Mouse (Mus musculus): Measurements from ENCODE around the gene Chpf2. TPM values are rescaled to one million over a fixed set of nuclear protein-coding genes. Genes with fewer than 3 reads are reported as not detected.

The Chpf2 gene
- total and polyA plus RNA-seq, 3 experiments, result 37.9 to 39.7 TPM; not detected in 1

GRCm38 (mm10) chr5:24575948-24576347 is 10.6 kb upstream of the Chpf2 start (continued):
- no peak for TF ChIP-seq ZKSCAN1 (IDR thresholded peaks at IDR 0.05; ENCODE audit: low read depth, low read length)
- TF ChIP-seq CHD2 (IDR thresholded peaks at IDR 0.05; ENCODE audit: low read length), result no peak
- TF ChIP-seq NELFE (IDR thresholded peaks at IDR 0.05; ENCODE audit: low read depth, low read length), result no peak
- TF ChIP-seq SMC3 (IDR thresholded peaks at IDR 0.05; ENCODE audit: low read depth, low read length), result no peak
- peak; percentile 49 to 66 for TF ChIP-seq EP300 (IDR thresholded peaks at IDR 0.05; ENCODE audit: low read depth in 1 of 2, low read length in 2 of 2)
- no peak; the same call in none of the 2 replicates for TF ChIP-seq SIN3A (IDR thresholded peaks at IDR 0.05; ENCODE audit: low read length)
- TF ChIP-seq MYC (IDR thresholded peaks at IDR 0.05; ENCODE audit: low read depth, low read length), result no peak
- peak; percentile 88 for TF ChIP-seq TAL1 (IDR thresholded peaks at IDR 0.05; ENCODE audit: low read length)
- TF ChIP-seq RCOR1 (IDR thresholded peaks at IDR 0.05; ENCODE audit: low read depth, low read length), result no peak

- peak overlapping the region; percentile 32 for H3K27ac ChIP-seq (ENCODE audit: control insufficient read depth, low read depth, low read length)
- TF ChIP-seq ZC3H11A (IDR thresholded peaks at IDR 0.05; ENCODE audit: low read depth, low read length), result 0 out of 2 replicates have a peak, but pooled peaks have one; percentile 9
- TF ChIP-seq CHD1 (IDR thresholded peaks at IDR 0.05; ENCODE audit: low read depth, low read length), result 0 out of 2 replicates have a peak, but pooled peaks have one; percentile 71
- TF ChIP-seq SMC3 (IDR thresholded peaks at IDR 0.05; ENCODE audit: low read depth, low read length), result no peak
- 0 out of 4 replicates have a peak, but pooled peaks of 1 of the 2 experiments have one; percentile 17 for TF ChIP-seq EP300 (IDR thresholded peaks at IDR 0.05; ENCODE audit: low read depth in 1 of 2, low read length in 2 of 2)
- peak overlapping the region; percentile 91 for H3K9ac ChIP-seq (ENCODE audit: control insufficient read depth, low read depth, low read length, poor library complexity, severe bottlenecking)
- peak overlapping the region; percentile 66 to 67 for H3K4me3 ChIP-seq (ENCODE audit: control insufficient read depth in 1 of 2, insufficient read depth in 1 of 2, low read depth in 2 of 2, low read length in 2 of 2)
- H3K36me3 ChIP-seq (ENCODE audit: control insufficient read depth in 1 of 2, insufficient read depth in 2 of 2, low read length in 2 of 2), result peaks cover 15 to 19% of the 10 kb centered on the region in 2 experiments
- DNase-seq (ENCODE audit: low read depth, low spot score), result no peak
- H3K79me2 ChIP-seq (ENCODE audit: control insufficient read depth, insufficient read depth, low read length, poor library complexity), result peaks cover 30% of the 10 kb centered on the region
- peaks cover 12 to 16% of the 10 kb centered on the region in 2 experiments for H3K4me1 ChIP-seq (ENCODE audit: control insufficient read depth in 1 of 2, insufficient read depth in 2 of 2, low read length in 2 of 2)
- H3K9me3 ChIP-seq (replicated peaks; ENCODE audit: insufficient read depth, low read length), result no peaks in the 10 kb centered on the region
- no peaks in the 10 kb centered on the region for H3K27me3 ChIP-seq (ENCODE audit: control insufficient read depth in 1 of 2, insufficient read depth in 2 of 2, low read length in 2 of 2)
Measured at GRCm38 (mm10) chr5:24576801-24577182, 9.7 kb upstream of the Chpf2 start.

GRCm38 (mm10) chr5:24577183-24577929 is 9.2 kb upstream of the Chpf2 start, which contains the start of gene Abcf2:
Gene Abcf2 (minus strand): TSS chr5:24577467.
- peak within 1 kb of the TSS; percentile 91 for H3K9ac ChIP-seq (ENCODE audit: control insufficient read depth, low read depth, low read length, poor library complexity, severe bottlenecking)
- H3K79me2 ChIP-seq (ENCODE audit: control insufficient read depth, insufficient read depth, low read length, poor library complexity), result peaks cover 27% of the 10 kb centered on the region
- no peaks in the 10 kb centered on the region for H3K9me3 ChIP-seq (replicated peaks; ENCODE audit: insufficient read depth, low read length)
- peaks cover 10 to 19% of the 10 kb centered on the region in 2 experiments for H3K36me3 ChIP-seq (ENCODE audit: control insufficient read depth in 1 of 2, insufficient read depth in 2 of 2, low read length in 2 of 2)
- H3K27me3 ChIP-seq (ENCODE audit: control insufficient read depth in 1 of 2, insufficient read depth in 2 of 2, low read length in 2 of 2), result no peaks in the 10 kb centered on the region
- H3K4me1 ChIP-seq (ENCODE audit: control insufficient read depth in 1 of 2, insufficient read depth in 2 of 2, low read length in 2 of 2), result peaks cover 12 to 16% of the 10 kb centered on the region in 2 experiments
- H3K4me3 ChIP-seq (ENCODE audit: control insufficient read depth in 1 of 2, insufficient read depth in 1 of 2, low read depth in 2 of 2, low read length in 2 of 2), result peak within 1 kb of the TSS; percentile 66 to 69
- peak; percentile 100 for DNase-seq (ENCODE audit: low read depth, low spot score)
- H3K27ac ChIP-seq (ENCODE audit: control insufficient read depth, low read depth, low read length), result peak within 1 kb of the TSS; percentile 93
- peak; percentile 98 for TF ChIP-seq HCFC1 (IDR thresholded peaks at IDR 0.05; ENCODE audit: low read depth, low read length)
- TF ChIP-seq MAFK (IDR thresholded peaks at IDR 0.05; ENCODE audit: borderline replicate concordance, low read depth, low read length), result no peak
- TF ChIP-seq KAT2A (conservative IDR thresholded peaks at IDR 0.05; ENCODE audit: low read depth, low read length), result peak; percentile 97
- TF ChIP-seq ZMIZ1 (IDR thresholded peaks at IDR 0.05; ENCODE audit: low read depth, low read length), result peak; percentile 86
- TF ChIP-seq MAX (IDR thresholded peaks at IDR 0.05; ENCODE audit: low read length), result peak; percentile 85
- peak; percentile 59 for TF ChIP-seq GATA1 (IDR thresholded peaks at IDR 0.05; ENCODE audit: low read depth, low read length)
- TF ChIP-seq POLR2AphosphoS2 (IDR thresholded peaks at IDR 0.05; ENCODE audit: low read length), result peak; percentile 96
- no peak for TF ChIP-seq GABPA (IDR thresholded peaks at IDR 0.05; ENCODE audit: low read depth, low read length)
- TF ChIP-seq CHD2 (IDR thresholded peaks at IDR 0.05; ENCODE audit: low read length), result peak; percentile 68; the same call in 1 of the 2 replicates
- TF ChIP-seq CHD1 (IDR thresholded peaks at IDR 0.05; ENCODE audit: low read depth, low read length), result no peak
- TF ChIP-seq POLR2AphosphoS5 (IDR thresholded peaks at IDR 0.05; ENCODE audit: borderline replicate concordance, low read depth, low read length), result peak; percentile 89; the same call in 1 of the 2 replicates
- peak; percentile 90 to 97 for TF ChIP-seq POLR2A (IDR thresholded peaks at IDR 0.05; ENCODE audit: control insufficient read depth in 1 of 2, insufficient read depth in 1 of 2, low read depth in 1 of 2, low read length in 2 of 2, poor library complexity in 1 of 2)
- no peak; the same call in 1 of the 2 replicates for TF ChIP-seq ETS1 (IDR thresholded peaks at IDR 0.05; ENCODE audit: low read depth, low read length)
- TF ChIP-seq RCOR1 (IDR thresholded peaks at IDR 0.05; ENCODE audit: low read depth, low read length), result no peak; the same call in 1 of the 2 replicates
- no peak for TF ChIP-seq JUND (IDR thresholded peaks at IDR 0.05; ENCODE audit: low read depth, low read length)
- TF ChIP-seq SIN3A (IDR thresholded peaks at IDR 0.05; ENCODE audit: low read length), result peak; percentile 97
- TF ChIP-seq NRF1 (IDR thresholded peaks at IDR 0.05; ENCODE audit: insufficient read depth, low read depth, low read length, poor library complexity, severe bottlenecking), result 0 out of 2 replicates have a peak, but pooled peaks have one; percentile 49
- TF ChIP-seq BHLHE40 (IDR thresholded peaks at IDR 0.05; ENCODE audit: borderline replicate concordance, low read depth, low read length), result 0 out of 2 replicates have a peak, but pooled peaks have one; percentile 47
- TF ChIP-seq MAZ (IDR thresholded peaks at IDR 0.05; ENCODE audit: low read depth, low read length), result peak; percentile 74; the same call in 1 of the 2 replicates
- peak; percentile 87 for TF ChIP-seq ELF1 (IDR thresholded peaks at IDR 0.05; ENCODE audit: low read depth, low read length)

Measured in MEL (cell line).